Mouse (Mus musculus) hindbrain, embryonic 14.5 days (tissue): ENCODE results near the gene Cbr2. TPM values are rescaled to one million over a fixed set of nuclear protein-coding genes. Genes with fewer than 3 reads are reported as not detected.
A peak's percentile ranks its signal among the peaks of the same experiment; 100 is the strongest.

ENCODE experiments used
- ATAC-seq: fragments of 200-750 bp; cut with Nextera tagmentation; 2 replicates; pipeline ENCODE4 v1.8.0; 2017; ENCODE audit warnings: moderate number of reproducible peaks, mild to moderate bottlenecking, moderate TSS enrichment, moderate library complexity; ENCODE audit not compliant: low FRiP score
- DNase-seq: peaks from one replicate; pipeline ENCODE4 v3.0.0-alpha.2; 2015; ENCODE audit warnings: low spot score
- H3K27ac ChIP-seq: fragments of 300-500 bp; sonication (generic); 2 replicates; pipeline ENCODE4 v1.5.1; 2014; ENCODE audit warnings: mild to moderate bottlenecking, moderate library complexity
- H3K27me3 ChIP-seq: fragments of 300-500 bp; sonication (generic); 2 replicates; pipeline ENCODE4 v1.6.1; 2014; ENCODE audit warnings: mild to moderate bottlenecking, low read length, mixed read lengths; ENCODE audit not compliant: control insufficient read depth, insufficient read depth
- H3K36me3 ChIP-seq: fragments of 300-500 bp; sonication (generic); replicated peaks from 2 replicates; pipeline ENCODE4 v1.6.1; 2014; ENCODE audit not compliant: control insufficient read depth, insufficient read depth
- H3K4me1 ChIP-seq: fragments of 300-500 bp; sonication (generic); replicated peaks from 2 replicates; pipeline ENCODE4 v1.6.1; 2014; ENCODE audit warnings: antibody characterized with exemption, low read length, mixed read lengths; ENCODE audit not compliant: control insufficient read depth, insufficient read depth
- H3K4me2 ChIP-seq: fragments of 300-500 bp; sonication (generic); replicated peaks from 2 replicates; pipeline ENCODE4 v1.6.1; 2014; ENCODE audit warnings: mild to moderate bottlenecking, moderate library complexity
- H3K4me3 ChIP-seq: fragments of 300-500 bp; sonication (generic); replicated peaks from 2 replicates; pipeline ENCODE4 v1.5.1; 2014; ENCODE audit warnings: mild to moderate bottlenecking, low read length
- H3K9ac ChIP-seq: fragments of 300-500 bp; sonication (generic); 2 replicates; pipeline ENCODE4 v1.6.1; 2014
- H3K9me3 ChIP-seq: fragments of 300-500 bp; sonication (generic); 2 replicates; pipeline ENCODE4 v1.6.1; 2016; ENCODE audit warnings: low read length; ENCODE audit not compliant: control insufficient read depth
- WGBS: fragments of 180-500 bp; shearing (Covaris S2); extraction: QIAGEN DNeasy Blood & Tissue Kit; methylation state at CpG from one replicate; pipeline ENCODE4 v1.1.7; 2014; 5-methylcytosine and 5-hydroxymethylcytosine counted together
- polyA plus RNA-seq: library from polyadenylated mRNA; unstranded; fragments of >200 nt; fragmentation: Nextera tagmentation; extraction: Ambion mirVana; gene quantifications from 2 replicates; pipeline ENCODE4 v1.2.1, GENCODE M21; 2014

Gene Cbr2
- polyA plus RNA-seq, 1 experiment from 2014 or later = 0.64 TPM

DNA sequence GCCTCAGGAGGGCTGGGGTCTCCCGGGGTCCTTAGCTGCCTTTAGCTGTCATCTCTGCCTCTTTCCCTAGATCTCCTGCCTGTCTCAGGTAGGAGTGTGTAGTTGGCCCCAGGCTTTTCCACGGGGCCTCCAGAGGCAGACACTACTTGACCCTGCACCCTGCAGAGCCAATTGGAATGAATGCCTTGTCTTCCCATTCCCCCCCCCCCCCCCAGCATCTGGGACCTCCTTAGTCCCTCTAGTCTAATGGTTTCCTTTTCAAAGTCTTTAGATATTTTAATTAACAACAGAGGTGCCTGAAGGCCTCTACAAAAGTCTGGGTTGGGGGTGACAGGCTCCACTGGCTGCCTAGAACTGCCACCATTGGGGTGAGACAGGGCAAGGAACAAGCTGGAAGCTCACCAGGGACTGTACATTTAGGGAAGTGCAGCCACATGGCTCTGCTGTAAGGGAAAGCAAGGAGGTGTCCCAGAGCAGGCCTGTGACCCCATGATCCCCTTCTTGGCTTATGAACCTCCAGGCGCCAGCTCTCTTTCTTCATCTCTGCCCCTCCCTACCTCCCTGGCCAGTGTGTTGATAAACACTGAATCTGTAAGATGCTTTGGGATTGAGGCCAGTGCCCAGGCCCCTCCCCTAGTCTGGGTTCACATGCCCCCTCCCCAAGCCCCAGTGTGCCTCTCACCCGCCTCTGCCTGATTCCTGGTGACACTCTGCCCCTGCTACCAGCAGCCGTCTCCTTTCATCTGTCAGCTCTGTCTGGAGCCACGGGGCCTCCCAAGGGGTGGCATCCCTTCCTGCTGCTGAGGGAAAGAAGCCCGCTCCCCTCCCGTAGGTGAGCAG, 27.2 kb downstream of the Cbr2 start:
- no peak overlapping the region for H3K27ac ChIP-seq
- no peaks in the 10 kb centered on the region for H3K27me3 ChIP-seq
- no peaks in the 10 kb centered on the region for H3K9me3 ChIP-seq
- H3K9ac ChIP-seq = peak overlapping the region; percentile 20; the same call in 1 of the 2 replicates
- no peak overlapping the region for H3K4me2 ChIP-seq
- H3K4me1 ChIP-seq = peaks cover 13% of the 10 kb centered on the region; the same call in 1 of the 2 replicates
- no peak overlapping the region for H3K4me3 ChIP-seq
- DNase-seq = no peak
- no peak for ATAC-seq
- peaks cover 50% of the 10 kb centered on the region for H3K36me3 ChIP-seq
- WGBS = 14% methylated on average over 8 of the region's 8 CpGs

DNA sequence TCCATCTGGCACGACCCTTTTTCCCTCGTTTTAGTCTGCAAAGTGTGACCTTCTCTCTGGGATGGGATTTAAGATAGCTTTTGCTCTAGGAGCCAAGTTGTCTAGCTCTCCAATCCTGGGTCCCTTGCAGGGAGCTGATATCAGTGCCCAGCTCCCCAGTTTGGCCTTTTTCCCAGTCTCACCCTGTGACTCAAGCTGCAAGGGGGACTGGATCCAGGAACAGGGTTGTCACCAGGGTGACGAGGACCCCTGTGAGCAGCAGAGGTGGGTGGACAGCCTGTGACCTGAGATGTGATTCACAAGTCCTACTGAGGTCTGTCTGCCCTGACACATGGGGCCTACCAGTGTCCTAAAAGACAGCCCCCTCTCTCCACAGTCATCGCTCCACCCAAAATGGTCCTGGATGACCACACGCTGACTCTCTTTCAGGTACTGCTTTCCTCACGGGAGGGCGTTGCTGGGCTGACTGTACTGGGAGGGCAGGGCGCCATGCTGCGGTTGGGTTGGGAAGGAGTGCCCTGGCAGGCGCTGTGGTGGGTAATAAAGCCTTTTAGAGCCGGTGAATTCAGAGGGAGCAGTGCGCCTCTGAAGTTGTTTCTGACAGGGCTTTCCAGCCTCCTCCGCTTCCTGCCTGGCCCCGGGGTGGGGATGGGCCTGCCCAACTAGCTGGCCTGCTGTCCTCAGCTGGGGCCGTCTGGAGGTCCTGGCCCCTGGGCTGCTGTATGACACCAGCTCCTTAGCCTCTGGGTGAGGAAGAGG, 28.0 kb downstream of the Cbr2 start:
- no peak overlapping the region for H3K27ac ChIP-seq
- H3K36me3 ChIP-seq = peaks cover 51% of the 10 kb centered on the region
- H3K4me1 ChIP-seq = peaks cover 13% of the 10 kb centered on the region; the same call in 1 of the 2 replicates
- no peak for ATAC-seq
- DNase-seq = no peak
- H3K4me3 ChIP-seq = no peak overlapping the region
- no peak overlapping the region for H3K4me2 ChIP-seq
- no peaks in the 10 kb centered on the region for H3K27me3 ChIP-seq
- H3K9ac ChIP-seq = peak overlapping the region; percentile 20; the same call in 1 of the 2 replicates
- WGBS = 37% methylated on average over 15 of the region's 15 CpGs
- no peaks in the 10 kb centered on the region for H3K9me3 ChIP-seq

DNA sequence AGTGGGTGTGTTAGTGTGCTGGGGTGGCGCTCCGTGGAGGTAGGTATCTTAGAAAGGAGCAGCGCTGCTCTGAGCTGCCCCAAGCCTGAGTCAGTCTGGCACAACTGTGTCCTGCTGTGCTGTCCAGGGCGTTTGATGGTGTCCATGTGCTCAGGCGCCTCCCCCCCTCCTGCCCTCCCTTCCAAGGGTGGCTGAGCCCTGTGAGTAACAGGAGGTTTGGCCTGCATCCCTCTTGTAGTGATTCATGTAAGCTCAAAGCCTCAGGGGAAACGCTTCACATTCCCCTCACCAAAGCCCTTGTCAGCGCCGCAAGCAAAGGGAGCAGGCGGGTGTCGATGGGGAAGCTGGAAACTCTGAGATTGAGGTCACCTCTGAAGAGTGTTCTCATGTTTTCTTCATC, 34.2 kb downstream of the Cbr2 start:
- Histone ChIP-seq H3K4me2 (no peak overlapping the region), H3K9me3 (no peaks in the 10 kb centered on the region), H3K4me3 (no peak overlapping the region), H3K9ac (no peak overlapping the region), H3K36me3 (peaks cover 45% of the 10 kb centered on the region), H3K27ac (no peak overlapping the region), H3K27me3 (no peaks in the 10 kb centered on the region), H3K4me1 (no peaks in the 10 kb centered on the region; the same call in 1 of the 2 replicates)
- WGBS = 68% methylated on average over 10 of the region's 10 CpGs
- no peak for ATAC-seq
- no peak for DNase-seq

DNA sequence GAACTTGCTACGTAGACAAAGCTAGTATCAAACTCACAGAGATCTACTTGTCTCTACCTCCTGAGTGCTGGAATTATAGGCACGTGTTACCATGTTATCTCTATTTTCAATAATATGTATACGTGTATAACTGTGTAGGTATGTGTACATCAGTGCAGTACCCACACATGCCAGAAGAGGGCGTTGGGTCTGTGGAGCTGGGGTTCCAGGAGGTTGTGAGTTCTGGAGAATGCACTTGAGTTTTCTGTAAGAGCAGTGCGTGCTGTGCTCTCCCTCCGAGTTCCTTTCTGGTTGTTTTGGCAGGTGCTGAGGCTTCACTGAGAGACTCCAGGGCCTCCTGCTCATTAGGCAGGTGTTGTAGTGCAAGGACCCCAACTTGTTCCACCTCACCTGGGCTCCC, 35.3 kb downstream of the Cbr2 start:
- Histone ChIP-seq H3K9me3 (no peaks in the 10 kb centered on the region), H3K27me3 (no peaks in the 10 kb centered on the region), H3K4me3 (no peak overlapping the region), H3K9ac (no peak overlapping the region), H3K4me2 (no peak overlapping the region), H3K27ac (no peak overlapping the region), H3K4me1 (no peaks in the 10 kb centered on the region; the same call in 1 of the 2 replicates), H3K36me3 (peaks cover 45% of the 10 kb centered on the region)
- 95% methylated on average over 6 of the region's 6 CpGs for WGBS
- ATAC-seq = no peak
- no peak for DNase-seq

DNA sequence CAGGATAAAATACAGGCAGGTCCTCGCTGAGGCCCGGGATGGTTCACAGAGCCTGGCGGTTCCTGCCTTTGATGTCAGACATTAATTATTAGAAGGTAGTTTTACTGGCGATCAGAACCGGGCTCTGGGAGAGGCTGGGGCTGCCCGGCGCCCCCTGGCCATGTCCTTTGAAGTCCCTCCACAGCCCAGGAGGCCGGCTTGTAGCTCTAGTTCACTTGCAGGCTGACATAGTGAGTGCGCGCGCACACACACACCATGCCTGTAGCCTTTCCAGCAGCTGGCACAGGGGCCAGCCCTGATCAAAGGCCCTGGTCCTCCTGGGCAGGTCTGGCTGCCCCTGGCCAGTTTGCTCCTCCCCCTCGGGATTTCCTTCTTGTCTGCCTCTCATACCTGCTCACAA, 36.3 kb downstream of the Cbr2 start:
- H3K9me3 ChIP-seq = no peaks in the 10 kb centered on the region
- no peaks in the 10 kb centered on the region for H3K27me3 ChIP-seq
- no peaks in the 10 kb centered on the region; the same call in 1 of the 2 replicates for H3K4me1 ChIP-seq
- WGBS = 42% methylated on average over 12 of the region's 12 CpGs
- no peak for DNase-seq
- no peak overlapping the region for H3K4me2 ChIP-seq
- H3K4me3 ChIP-seq = no peak overlapping the region
- no peak overlapping the region for H3K27ac ChIP-seq
- H3K36me3 ChIP-seq = peaks cover 42% of the 10 kb centered on the region
- ATAC-seq = no peak
- no peak overlapping the region for H3K9ac ChIP-seq

DNA sequence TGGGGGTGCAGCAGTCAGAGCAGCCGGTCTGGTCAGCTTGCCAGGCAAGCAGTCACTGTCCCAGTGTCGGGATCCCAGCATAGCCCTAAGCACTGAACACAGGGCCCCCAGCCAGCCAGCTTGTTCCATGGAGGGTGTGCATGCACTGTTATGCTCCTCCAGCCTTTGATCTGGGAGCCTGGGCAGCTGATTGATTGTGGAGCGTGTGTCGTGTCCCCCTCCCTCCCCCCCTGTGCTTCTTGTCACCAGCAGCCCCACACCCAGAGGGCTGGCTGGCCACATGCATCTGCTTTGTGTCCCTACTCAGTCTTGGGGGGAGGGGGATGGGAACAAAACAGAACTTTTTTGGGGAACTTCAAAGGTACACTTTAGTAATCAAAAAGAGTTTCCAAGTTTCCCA, 36.7 kb downstream of the Cbr2 start:
- H3K9me3 ChIP-seq = no peaks in the 10 kb centered on the region
- H3K9ac ChIP-seq = no peak overlapping the region
- H3K4me2 ChIP-seq = no peak overlapping the region
- 12% methylated on average over 4 of the region's 4 CpGs for WGBS
- H3K27ac ChIP-seq = no peak overlapping the region
- no peaks in the 10 kb centered on the region; the same call in 1 of the 2 replicates for H3K4me1 ChIP-seq
- DNase-seq (no peak), ATAC-seq (peak; percentile 46; the same call in 1 of the 2 replicates)
- H3K27me3 ChIP-seq = no peaks in the 10 kb centered on the region
- H3K4me3 ChIP-seq = no peak overlapping the region
- peaks cover 43% of the 10 kb centered on the region for H3K36me3 ChIP-seq

DNA sequence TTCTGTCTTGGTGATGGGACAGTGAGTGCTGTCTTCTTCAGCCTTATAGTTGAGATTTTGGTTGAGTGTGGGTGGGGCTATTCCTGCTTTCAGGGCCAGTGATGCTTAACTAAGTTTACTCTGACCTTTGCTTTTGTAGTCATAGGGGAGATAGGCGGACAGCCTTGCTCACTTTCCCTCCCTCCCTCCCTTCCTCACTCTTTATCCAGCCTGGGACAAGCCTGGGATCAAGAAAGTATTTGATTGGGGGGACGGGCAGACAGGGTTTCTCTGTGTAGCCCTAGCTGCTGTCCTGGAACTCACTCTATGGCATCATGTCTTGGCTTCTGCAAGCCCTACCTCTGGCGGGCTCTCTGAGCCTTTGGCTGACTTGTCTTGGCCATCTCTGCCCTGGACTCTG, 38.5 kb downstream of the Cbr2 start:
- H3K36me3 ChIP-seq = peaks cover 51% of the 10 kb centered on the region
- 58% methylated on average over 3 of the region's 3 CpGs for WGBS
- ATAC-seq = no peak
- H3K4me3 ChIP-seq = no peak overlapping the region
- H3K9me3 ChIP-seq = no peaks in the 10 kb centered on the region
- no peak overlapping the region for H3K9ac ChIP-seq
- no peak overlapping the region for H3K27ac ChIP-seq
- no peak for DNase-seq
- no peaks in the 10 kb centered on the region; the same call in 1 of the 2 replicates for H3K4me1 ChIP-seq
- H3K27me3 ChIP-seq = no peaks in the 10 kb centered on the region
- H3K4me2 ChIP-seq = no peak overlapping the region

DNA sequence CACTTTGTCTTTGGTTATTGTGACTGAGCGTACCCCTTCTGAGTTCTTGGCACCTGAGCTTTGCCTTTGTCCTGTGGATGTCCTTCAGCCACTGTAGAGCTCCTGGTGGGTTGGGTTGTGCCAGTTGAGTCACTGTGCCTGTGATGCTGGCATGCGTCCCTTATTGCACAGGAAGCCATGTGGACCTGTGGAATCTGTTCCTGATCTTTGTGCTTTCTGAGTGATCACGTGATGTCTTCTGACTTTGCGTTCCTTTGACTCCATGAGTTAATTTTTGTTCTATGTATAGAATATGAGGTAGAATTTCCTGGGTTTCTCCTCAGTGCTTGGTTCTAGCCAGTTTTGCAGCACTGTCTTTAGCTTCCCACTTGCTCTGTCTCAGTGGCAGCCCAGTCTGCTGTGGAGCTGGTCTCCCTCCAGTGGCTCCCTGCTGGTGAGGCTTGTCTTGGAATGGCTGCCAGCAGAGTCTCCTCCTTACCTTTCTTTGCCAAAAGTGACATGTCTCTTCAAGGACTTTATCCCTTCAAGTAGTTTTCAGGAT, 39.4 kb downstream of the Cbr2 start:
- Histone ChIP-seq H3K4me2 (no peak overlapping the region), H3K9ac (no peak overlapping the region), H3K27ac (no peak overlapping the region), H3K4me1 (no peaks in the 10 kb centered on the region; the same call in 1 of the 2 replicates), H3K27me3 (no peaks in the 10 kb centered on the region), H3K36me3 (peaks cover 60% of the 10 kb centered on the region), H3K9me3 (no peaks in the 10 kb centered on the region), H3K4me3 (no peak overlapping the region)
- DNase-seq (no peak), ATAC-seq (no peak)
- WGBS = 94% methylated on average over 4 of the region's 4 CpGs

DNA sequence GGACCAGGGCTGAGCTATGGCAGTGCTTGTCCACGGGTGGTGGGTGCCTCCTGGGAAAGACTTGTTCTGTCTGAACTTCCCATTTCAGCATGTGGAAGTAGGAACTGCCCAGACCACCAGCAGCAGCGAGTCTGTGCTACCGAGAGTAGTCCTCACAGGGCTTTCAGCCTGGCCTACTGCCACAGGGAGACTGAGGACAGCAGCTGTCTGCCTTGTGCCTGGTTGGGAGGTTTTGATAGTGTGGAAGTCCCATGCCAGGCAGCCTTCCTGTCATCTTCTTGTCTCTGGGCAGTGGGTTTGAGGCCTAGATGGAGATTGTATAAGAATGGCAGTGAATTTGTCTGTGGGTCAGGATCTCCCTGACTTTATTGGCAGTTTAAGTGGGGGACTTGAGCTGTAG, 42.5 kb downstream of the Cbr2 start:
- 86% methylated on average over 3 of the region's 3 CpGs for WGBS
- H3K4me1 ChIP-seq = no peaks in the 10 kb centered on the region
- DNase-seq (no peak), ATAC-seq (no peak)
- H3K4me3 ChIP-seq = no peak overlapping the region
- H3K4me2 ChIP-seq = no peak overlapping the region
- H3K36me3 ChIP-seq = peaks cover 72% of the 10 kb centered on the region
- H3K27ac ChIP-seq = no peak overlapping the region
- H3K9me3 ChIP-seq = no peaks in the 10 kb centered on the region
- no peaks in the 10 kb centered on the region for H3K27me3 ChIP-seq
- H3K9ac ChIP-seq = no peak overlapping the region
